Mouse (Mus musculus): Measurements from ENCODE around the gene Tipin. TPM values are rescaled to one million over a fixed set of nuclear protein-coding genes. Genes with fewer than 3 reads are reported as not detected.
A peak's percentile ranks its signal among the peaks of the same experiment; 100 is the strongest.

Gene Tipin
- polyA plus RNA-seq, 1 experiment, result 40.8 TPM

GRCm38 (mm10) chr9:64351191-64351590 lies 69.8 kb downstream of the Tipin start:
- DNase-seq, result no peak
- Histone ChIP-seq H3K4me1 (ENCODE audit: control insufficient read depth, insufficient read depth, low read length) (no peaks in the 10 kb centered on the region), H3K27ac (ENCODE audit: insufficient read depth, low read length) (no peak overlapping the region), H3K4me3 (replicated peaks; ENCODE audit: insufficient read depth, low read depth, low read length) (no peak overlapping the region), H3K27me3 (ENCODE audit: control insufficient read depth, insufficient read depth, low read length) (no peaks in the 10 kb centered on the region)
- 56% methylated on average over 3 of the region's 3 CpGs for WGBS
- peak; percentile 27; the same call in 1 of the 2 replicates for TF ChIP-seq CTCF (IDR thresholded peaks at IDR 0.05; ENCODE audit: borderline replicate concordance, insufficient read depth, low read depth, low read length)
- TF ChIP-seq POLR2A (IDR thresholded peaks at IDR 0.05; ENCODE audit: borderline replicate concordance, insufficient read depth, low read length), result no peak

Other genes with a start within 250 kb of the Tipin start
- 0.14 and 0.38 TPM in 2 replicates for gene Lctl, start 164.4 kb upstream of the Tipin start, polyA plus RNA-seq (2012; rRNA removed)
- 3.1 and 3.7 TPM in 2 replicates for gene Zwilch, start 108.5 kb upstream of the Tipin start, polyA plus RNA-seq (2012; rRNA removed)
- gene Rpl4, start 108.2 kb upstream of the Tipin start, polyA plus RNA-seq (2012; rRNA removed), result 448 and 489 TPM in 2 replicates
- gene Snapc5, start 102.3 kb upstream of the Tipin start, polyA plus RNA-seq (2012; rRNA removed), result 32.3 and 33.6 TPM in 2 replicates
- gene Uchl4, start 46.4 kb upstream of the Tipin start, polyA plus RNA-seq (2012; rRNA removed), result 0.11 and 0.13 TPM in 2 replicates
- 109 and 119 TPM in 2 replicates for gene Map2k1, start 27.9 kb upstream of the Tipin start, polyA plus RNA-seq (2012; rRNA removed)
- gene Dis3l, start 59.7 kb downstream of the Tipin start, polyA plus RNA-seq (2012; rRNA removed), result 41.7 and 43.0 TPM in 2 replicates
- gene Megf11, start 104.0 kb downstream of the Tipin start, polyA plus RNA-seq (2012; rRNA removed), result 66.9 and 85.2 TPM in 2 replicates